Mouse (Mus musculus) neural tube, embryonic 14.5 days (tissue): ENCODE results near the gene B3galt4. TPM values are rescaled to one million over a fixed set of nuclear protein-coding genes. Genes with fewer than 3 reads are reported as not detected.

Experiments
- ATAC-seq: fragments of 200-750 bp; cut with Nextera tagmentation; 2 replicates; pipeline ENCODE4 v1.8.0; 2017; ENCODE audit warnings: low read depth, mild to moderate bottlenecking, moderate TSS enrichment, moderate library complexity
- H3K27ac ChIP-seq: fragments of 300-500 bp; sonication (generic); 2 replicates; pipeline ENCODE4 v1.5.1; 2014; ENCODE audit warnings: low read depth, mild to moderate bottlenecking, control low read depth, low read length, moderate library complexity, mixed read lengths
- H3K27me3 ChIP-seq: fragments of 300-500 bp; sonication (generic); 2 replicates; pipeline ENCODE4 v1.6.1; 2014; ENCODE audit warnings: low read length; ENCODE audit not compliant: control insufficient read depth, insufficient read depth
- H3K36me3 ChIP-seq: fragments of 300-500 bp; sonication (generic); 2 replicates; pipeline ENCODE4 v1.6.1; 2014; ENCODE audit warnings: low read length, mixed read lengths; ENCODE audit not compliant: control insufficient read depth, insufficient read depth
- H3K4me1 ChIP-seq: fragments of 300-500 bp; sonication (generic); 2 replicates; pipeline ENCODE4 v1.6.1; 2014; ENCODE audit warnings: low read length; ENCODE audit not compliant: control insufficient read depth, insufficient read depth
- H3K4me2 ChIP-seq: fragments of 300-500 bp; sonication (generic); 2 replicates; pipeline ENCODE4 v1.6.1; 2014; ENCODE audit warnings: mild to moderate bottlenecking, low read depth, low read length, control low read depth
- H3K4me3 ChIP-seq: fragments of 300-500 bp; sonication (generic); 2 replicates; pipeline ENCODE4 v1.5.1; 2014; ENCODE audit warnings: low read depth, low read length, control low read depth, mixed read lengths
- H3K9ac ChIP-seq: fragments of 300-500 bp; sonication (generic); replicated peaks from 2 replicates; pipeline ENCODE4 v1.6.1; 2014; ENCODE audit warnings: low read depth, mild to moderate bottlenecking, control low read depth, low read length, mixed read lengths
- H3K9me3 ChIP-seq: fragments of 300-500 bp; sonication (generic); 2 replicates; pipeline ENCODE4 v1.6.1; 2016; ENCODE audit warnings: low read length; ENCODE audit not compliant: control insufficient read depth
- WGBS: fragments of 180-500 bp; shearing (Covaris S2); extraction: QIAGEN DNeasy Blood & Tissue Kit; methylation state at CpG from one replicate; pipeline ENCODE4 v1.1.7; 2014; 5-methylcytosine and 5-hydroxymethylcytosine counted together
- polyA plus RNA-seq: library from polyadenylated mRNA; unstranded; fragments of >200 nt; fragmentation: Nextera tagmentation; extraction: Ambion mirVana; gene quantifications from 2 replicates; pipeline ENCODE4 v1.2.1, GENCODE M21; 2014

B3galt4 gene
- polyA plus RNA-seq, 1 experiment from 2014 or later = 6.2 TPM

GRCm38 (mm10) chr17:33930280-33931158, 20.8 kb downstream of the B3galt4 start:
- ATAC-seq = 0 out of 2 replicates have a peak, but pooled peaks have one; percentile 10
- Histone ChIP-seq H3K9ac (peak overlapping the region; percentile 72), H3K9me3 (no peaks in the 10 kb centered on the region), H3K27me3 (no peaks in the 10 kb centered on the region), H3K4me2 (peak overlapping the region; percentile 79), H3K36me3 (peaks cover 13% of the 10 kb centered on the region; the same call in 1 of the 2 replicates), H3K4me3 (peak overlapping the region; percentile 65), H3K27ac (peak overlapping the region; percentile 88), H3K4me1 (peaks cover 9% of the 10 kb centered on the region)
- 0% methylated on average over 44 of the region's 45 CpGs for WGBS

- Histone ChIP-seq H3K4me1 (peaks cover 9% of the 10 kb centered on the region), H3K36me3 (peaks cover 13% of the 10 kb centered on the region; the same call in 1 of the 2 replicates), H3K4me3 (peak within 1 kb of the TSS; percentile 65), H3K9me3 (no peaks in the 10 kb centered on the region), H3K4me2 (peak within 1 kb of the TSS; percentile 79), H3K27me3 (no peaks in the 10 kb centered on the region), H3K9ac (peak within 1 kb of the TSS; percentile 72), H3K27ac (peak within 1 kb of the TSS; percentile 88)
- ATAC-seq = peak; percentile 89
- under 1% methylated on average over 72 of the region's 80 CpGs for WGBS
These were observed 21.7 kb downstream of the B3galt4 start, which contains the start of gene Rgl2 for GRCm38 (mm10) chr17:33929371-33930279. Rgl2 (plus strand) TSS chr17:33929543.

- WGBS = 69% methylated on average over 21 of the region's 21 CpGs
- peak overlapping the region; percentile 72 for H3K9ac ChIP-seq
- ATAC-seq = no peak
- H3K27me3 ChIP-seq = no peaks in the 10 kb centered on the region
- no peaks in the 10 kb centered on the region for H3K9me3 ChIP-seq
- peaks cover 8% of the 10 kb centered on the region; the same call in 1 of the 2 replicates for H3K36me3 ChIP-seq
- peak overlapping the region; percentile 79 for H3K4me2 ChIP-seq
- peaks cover 9% of the 10 kb centered on the region for H3K4me1 ChIP-seq
- H3K4me3 ChIP-seq = peak overlapping the region; percentile 65
- no peak overlapping the region for H3K27ac ChIP-seq
These were observed 22.9 kb downstream of the B3galt4 start for GRCm38 (mm10) chr17:33928251-33928947.

GRCm38 (mm10) chr17:33926207-33926932, 24.9 kb downstream of the B3galt4 start:
- H3K9me3 ChIP-seq = no peaks in the 10 kb centered on the region
- H3K4me3 ChIP-seq = no peak overlapping the region
- ATAC-seq = no peak
- WGBS = 83% methylated on average over 17 of the region's 17 CpGs
- no peak overlapping the region for H3K9ac ChIP-seq
- H3K27ac ChIP-seq = no peak overlapping the region
- no peaks in the 10 kb centered on the region for H3K27me3 ChIP-seq
- H3K4me2 ChIP-seq = 0 out of 2 replicates have a peak overlapping the region, but pooled peaks have one; percentile 6
- 0 out of 2 replicates have a peak, but pooled peaks cover 3% of the 10 kb centered on the region for H3K36me3 ChIP-seq
- H3K4me1 ChIP-seq = peaks cover 9% of the 10 kb centered on the region

- Histone ChIP-seq H3K9ac (no peak overlapping the region), H3K4me2 (no peak overlapping the region), H3K27me3 (no peaks in the 10 kb centered on the region), H3K9me3 (no peaks in the 10 kb centered on the region), H3K4me1 (peaks cover 5% of the 10 kb centered on the region; the same call in 1 of the 2 replicates), H3K36me3 (0 out of 2 replicates have a peak, but pooled peaks cover 3% of the 10 kb centered on the region), H3K4me3 (no peak overlapping the region), H3K27ac (no peak overlapping the region)
- WGBS = 81% methylated on average over 21 of the region's 21 CpGs
- ATAC-seq = no peak
These were observed 25.7 kb downstream of the B3galt4 start for GRCm38 (mm10) chr17:33925406-33926116.

GRCm38 (mm10) chr17:33924577-33925283, 26.6 kb downstream of the B3galt4 start:
- Histone ChIP-seq H3K4me3 (no peak overlapping the region), H3K27me3 (no peaks in the 10 kb centered on the region), H3K27ac (no peak overlapping the region), H3K9me3 (no peaks in the 10 kb centered on the region), H3K4me2 (no peak overlapping the region), H3K9ac (no peak overlapping the region), H3K4me1 (peaks cover 11% of the 10 kb centered on the region; the same call in 1 of the 2 replicates), H3K36me3 (0 out of 2 replicates have a peak, but pooled peaks cover 3% of the 10 kb centered on the region)
- WGBS = 82% methylated on average over 10 of the region's 10 CpGs
- no peak for ATAC-seq

- no peak overlapping the region for H3K27ac ChIP-seq
- H3K4me1 ChIP-seq = peaks cover 22% of the 10 kb centered on the region
- no peak overlapping the region for H3K4me3 ChIP-seq
- 92% methylated on average over 7 of the region's 7 CpGs for WGBS
- 0 out of 2 replicates have a peak, but pooled peaks cover 3% of the 10 kb centered on the region for H3K36me3 ChIP-seq
- no peaks in the 10 kb centered on the region for H3K27me3 ChIP-seq
- ATAC-seq = no peak
- no peaks in the 10 kb centered on the region for H3K9me3 ChIP-seq
- no peak overlapping the region for H3K9ac ChIP-seq
- H3K4me2 ChIP-seq = peak overlapping the region; percentile 4; the same call in 1 of the 2 replicates
These were observed 29.9 kb downstream of the B3galt4 start for GRCm38 (mm10) chr17:33921361-33921760.
